In genomic region chr5:146250369-146251075, GRCm38 (mm10) we compare ENCODE assay signal across 16 mouse cellular contexts. TPM values are rescaled to one million over a fixed set of nuclear protein-coding genes. Genes with fewer than 3 reads are reported as not detected.
DNase-seq lines count a peak whose midpoint lies in the region; ATAC-seq and TF ChIP-seq lines count a peak whose summit lies in the region.
"Had no signal": no experiment of that assay in that cellular context is flagged by ENCODE, and none has a peak within 500 bp of the region (broad histone marks: within the 10 kb centered on the region; RNA-seq: fewer than 3 reads in every experiment).

No protein-coding gene starts in this region.

- H3K9me3 ChIP-seq in lung, postnatal 0 days (ENCODE audit: low read length): no peaks in the 10 kb centered on the region
- H3K9me3 ChIP-seq in intestine, postnatal 0 days (ENCODE audit: control insufficient read depth): no peaks in the 10 kb centered on the region
- H3K9me3 ChIP-seq in stomach, embryonic 14.5 days (ENCODE audit: control insufficient read depth, low read depth, low read length): no peaks in the 10 kb centered on the region
- H3K9me3 ChIP-seq in forebrain, embryonic 16.5 days (ENCODE audit: control insufficient read depth, low read length): no peaks in the 10 kb centered on the region
- H3K9me3 ChIP-seq: embryonic facial prominence, embryonic 12.5 days had no signal

- no peak overlapping the region; the same call in 1 of the 2 replicates for H3K27ac ChIP-seq in lung, postnatal 0 days (ENCODE audit: low read length)
- H3K27ac ChIP-seq in intestine, postnatal 0 days (ENCODE audit: low read depth, low read length): peak overlapping the region; percentile 68
- H3K27ac ChIP-seq in stomach, embryonic 14.5 days (ENCODE audit: low read length): no peak overlapping the region; the same call in 1 of the 2 replicates
- no peak overlapping the region for H3K27ac ChIP-seq in forebrain, embryonic 16.5 days (ENCODE audit: low read length)
- H3K27ac ChIP-seq: embryonic facial prominence, embryonic 12.5 days had no signal

- ATAC-seq in lung, postnatal 0 days: peak; percentile 22; the same call in 1 of the 2 replicates
- ATAC-seq in common myeloid progenitor, adult 5-6 weeks (replicated peaks; ENCODE audit: low read depth, poor library complexity, severe bottlenecking): peak; percentile 46
- peak; percentile 85 for ATAC-seq in intestine, postnatal 0 days
- peak; percentile 67; the same call in 1 of the 2 replicates for ATAC-seq in stomach, embryonic 14.5 days (ENCODE audit: insufficient number of reproducible peaks, insufficient read depth, low FRiP score, low read depth)
- ATAC-seq in forebrain, embryonic 16.5 days: no peak

- peak; percentile 53 for DNase-seq in lung, postnatal 0 days (ENCODE audit: low spot score)
- DNase-seq in lung, adult 2 months: no peak
- no peak for DNase-seq in layer of hippocampus, adult 9-11 months
- no peak for DNase-seq in kidney, adult 9 months
- DNase-seq: adrenal gland, postnatal 36 days; cerebellum, adult 9-11 months; heart, postnatal 14 days; kidney, adult 2 months; left cerebral cortex, postnatal 4 days; lung, postnatal 36 days; right cerebral cortex, postnatal 25 days had no signal

- no peaks in the 10 kb centered on the region for H3K27me3 ChIP-seq in lung, postnatal 0 days (replicated peaks; ENCODE audit: insufficient read depth, low read length)
- H3K27me3 ChIP-seq in intestine, postnatal 0 days (replicated peaks; ENCODE audit: control insufficient read depth, insufficient read depth, low read length): no peaks in the 10 kb centered on the region
- H3K27me3 ChIP-seq in stomach, embryonic 14.5 days (ENCODE audit: control insufficient read depth, insufficient read depth, low read length): no peaks in the 10 kb centered on the region
- H3K27me3 ChIP-seq in forebrain, embryonic 16.5 days (replicated peaks; ENCODE audit: control insufficient read depth, insufficient read depth, low read length): no peaks in the 10 kb centered on the region
- H3K27me3 ChIP-seq: embryonic facial prominence, embryonic 12.5 days had no signal

- WGBS in lung, postnatal 0 days: 62% methylated on average over 12 of the region's 12 CpGs
- WGBS in lung, adult 2 months: 56% methylated on average over 12 of the region's 12 CpGs
- 40% methylated on average over 12 of the region's 12 CpGs for WGBS in intestine, postnatal 0 days
- 74% methylated on average over 12 of the region's 12 CpGs for WGBS in stomach, embryonic 14.5 days
- 95% methylated on average over 12 of the region's 12 CpGs for WGBS in forebrain, embryonic 16.5 days

- no peak for TF ChIP-seq CTCF in lung, postnatal 0 days (IDR thresholded peaks at IDR 0.05)
- no peak for TF ChIP-seq CTCF in lung, adult 2 months (IDR thresholded peaks at IDR 0.05; ENCODE audit: insufficient read depth, low read length)
- no peak for TF ChIP-seq CTCF in intestine, postnatal 0 days (IDR thresholded peaks at IDR 0.05; ENCODE audit: low read depth)

- H3K4me3 ChIP-seq in lung, postnatal 0 days (ENCODE audit: low read depth, low read length): no peak overlapping the region
- no peak overlapping the region for H3K4me3 ChIP-seq in lung, adult 2 months (replicated peaks; ENCODE audit: extremely low read depth, low read depth, low read length)
- no peak overlapping the region for H3K4me3 ChIP-seq in intestine, postnatal 0 days (ENCODE audit: low read depth, low read length)
- no peak overlapping the region for H3K4me3 ChIP-seq in stomach, embryonic 14.5 days (ENCODE audit: low read depth, low read length)
- no peak overlapping the region for H3K4me3 ChIP-seq in forebrain, embryonic 16.5 days (replicated peaks; ENCODE audit: low read length)
- H3K4me3 ChIP-seq: embryonic facial prominence, embryonic 12.5 days had no signal

- H3K36me3 ChIP-seq in lung, postnatal 0 days (ENCODE audit: insufficient read depth, low read length): no peaks in the 10 kb centered on the region
- no peaks in the 10 kb centered on the region for H3K36me3 ChIP-seq in intestine, postnatal 0 days (ENCODE audit: control insufficient read depth, insufficient read depth)
- no peaks in the 10 kb centered on the region for H3K36me3 ChIP-seq in stomach, embryonic 14.5 days (ENCODE audit: control insufficient read depth, insufficient read depth, low read length)
- H3K36me3 ChIP-seq in forebrain, embryonic 16.5 days (ENCODE audit: control insufficient read depth, insufficient read depth): no peaks in the 10 kb centered on the region

- no peak for TF ChIP-seq POLR2A in lung, adult 2 months (IDR thresholded peaks at IDR 0.05; ENCODE audit: borderline replicate concordance, extremely low read depth, low read depth, low read length)

- H3K4me2 ChIP-seq in lung, postnatal 0 days (replicated peaks; ENCODE audit: low read depth, low read length): no peak overlapping the region
- peak overlapping the region; percentile 46 for H3K4me2 ChIP-seq in intestine, postnatal 0 days (replicated peaks; ENCODE audit: low read depth)
- H3K4me2 ChIP-seq in stomach, embryonic 14.5 days (replicated peaks; ENCODE audit: low read depth, low read length): no peak overlapping the region
- H3K4me2 ChIP-seq in forebrain, embryonic 16.5 days (ENCODE audit: low read length): no peak overlapping the region
- H3K4me2 ChIP-seq: embryonic facial prominence, embryonic 12.5 days had no signal

- peaks cover 29% of the 10 kb centered on the region for H3K4me1 ChIP-seq in lung, postnatal 0 days (ENCODE audit: insufficient read depth, low read depth, low read length)
- H3K4me1 ChIP-seq in lung, adult 2 months (ENCODE audit: control insufficient read depth, insufficient read depth, low read length): peaks cover 39% of the 10 kb centered on the region
- peaks cover 4% of the 10 kb centered on the region for H3K4me1 ChIP-seq in intestine, postnatal 0 days (replicated peaks; ENCODE audit: control insufficient read depth, insufficient read depth, low read length)
- peaks cover 8% of the 10 kb centered on the region; the same call in 1 of the 2 replicates for H3K4me1 ChIP-seq in stomach, embryonic 14.5 days (ENCODE audit: control insufficient read depth, insufficient read depth, low read length)
- H3K4me1 ChIP-seq in forebrain, embryonic 16.5 days (replicated peaks; ENCODE audit: control insufficient read depth, insufficient read depth, low read length): no peaks in the 10 kb centered on the region
- H3K4me1 ChIP-seq: embryonic facial prominence, embryonic 12.5 days had no signal

- no peak for TF ChIP-seq EP300 in lung, postnatal 0 days (IDR thresholded peaks at IDR 0.05)

- no peak overlapping the region for H3K9ac ChIP-seq in lung, postnatal 0 days (replicated peaks; ENCODE audit: low read depth)
- H3K9ac ChIP-seq in intestine, postnatal 0 days (ENCODE audit: low read depth, low read length): 0 out of 2 replicates have a peak overlapping the region, but pooled peaks have one; percentile 18
- no peak overlapping the region for H3K9ac ChIP-seq in stomach, embryonic 14.5 days (replicated peaks; ENCODE audit: low read depth, low read length)
- no peak overlapping the region for H3K9ac ChIP-seq in forebrain, embryonic 16.5 days (replicated peaks; ENCODE audit: low read depth, low read length)
- H3K9ac ChIP-seq: embryonic facial prominence, embryonic 12.5 days had no signal

RNA-seq across cellular contexts. Expression of gene Cdk8, which starts 19.5 kb away (rescaled TPM):
- polyA plus RNA-seq in lung, postnatal 0 days (2015; fragmentation: Nextera tagmentation; extraction: Ambion mirVana): 12.1 and 12.4 TPM in 2 replicates
- 28.4 and 33.8 TPM in 2 replicates for polyA plus RNA-seq in lung, adult 2 months (2012; rRNA removed)
- total RNA-seq in common myeloid progenitor, adult 5-6 weeks (2017): 44.0 and 46.9 TPM in 2 replicates
- 24.6 and 27.3 TPM in 2 replicates for polyA plus RNA-seq in intestine, postnatal 0 days (2015; fragmentation: Nextera tagmentation; extraction: Ambion mirVana)
- 24.6 and 24.7 TPM in 2 replicates for polyA plus RNA-seq in stomach, embryonic 14.5 days (2014; fragmentation: Nextera tagmentation; extraction: Ambion mirVana)
- polyA plus RNA-seq in forebrain, embryonic 16.5 days (2015; fragmentation: Nextera tagmentation; extraction: Ambion mirVana): 16.3 and 18.0 TPM in 2 replicates

RNA-seq across cellular contexts. Expression of gene Rnf6, which starts 29.2 kb away (rescaled TPM):
- 42.6 and 44.9 TPM in 2 replicates for polyA plus RNA-seq in lung, postnatal 0 days (2015; fragmentation: Nextera tagmentation; extraction: Ambion mirVana)
- 15.7 and 25.9 TPM in 2 replicates for polyA plus RNA-seq in lung, adult 2 months (2012; rRNA removed)
- total RNA-seq in common myeloid progenitor, adult 5-6 weeks (2017): 44.5 and 52.1 TPM in 2 replicates
- 34.6 and 38.6 TPM in 2 replicates for polyA plus RNA-seq in intestine, postnatal 0 days (2015; fragmentation: Nextera tagmentation; extraction: Ambion mirVana)
- polyA plus RNA-seq in stomach, embryonic 14.5 days (2014; fragmentation: Nextera tagmentation; extraction: Ambion mirVana): 40.6 TPM in 2 replicates
- polyA plus RNA-seq in forebrain, embryonic 16.5 days (2015; fragmentation: Nextera tagmentation; extraction: Ambion mirVana): 32.2 and 33.2 TPM in 2 replicates
